Mouse (Mus musculus) adrenal gland (tissue): Measurements from ENCODE around the gene Fam102a.

Experiments
- intact Hi-C: fragments of 180-260 bp; cut with DNase I; formaldehyde crosslinking; loops from one replicate; pipeline ENCODE4 v1.15.1; 2025

Gene Fam102a

DNA sequence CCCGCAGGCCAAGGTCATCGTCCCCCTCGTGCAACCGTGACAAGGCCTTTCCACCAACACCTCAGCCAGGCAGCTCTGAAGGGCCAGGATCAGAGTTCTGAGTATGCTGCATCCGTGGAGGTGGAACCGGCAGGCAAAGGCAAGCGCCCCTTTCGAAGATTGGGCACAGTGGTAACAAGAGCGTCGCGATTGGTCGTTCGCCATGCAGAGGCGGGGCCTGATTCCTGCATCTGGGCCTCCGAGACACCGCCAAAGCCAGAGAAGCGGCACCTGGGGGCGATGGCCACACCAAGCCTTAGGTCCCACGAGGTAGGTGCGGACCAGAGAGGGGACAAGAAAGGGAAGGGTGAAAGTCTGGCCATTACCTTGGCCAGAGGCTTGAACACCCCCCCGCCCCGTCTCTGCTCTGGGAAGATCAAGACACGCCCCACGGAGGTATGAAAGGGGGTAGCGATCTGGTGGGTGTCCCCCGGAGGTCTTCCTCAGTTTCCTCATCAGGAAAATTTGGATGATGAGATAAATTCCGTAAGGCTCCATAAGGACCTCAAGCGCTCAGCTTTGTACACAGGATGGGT, 40.5 kb downstream of the Fam102a start, which contains the start of gene 9430097D07Rik:
Gene 9430097D07Rik (minus strand): TSS at position 99 of the 575 bp plus-strand sequence.
- intact Hi-C loops, result loop anchor here (5.0 kb wide), 1 partner anchor 37 kb away; no protein-coding TSS in a partner anchor

DNA sequence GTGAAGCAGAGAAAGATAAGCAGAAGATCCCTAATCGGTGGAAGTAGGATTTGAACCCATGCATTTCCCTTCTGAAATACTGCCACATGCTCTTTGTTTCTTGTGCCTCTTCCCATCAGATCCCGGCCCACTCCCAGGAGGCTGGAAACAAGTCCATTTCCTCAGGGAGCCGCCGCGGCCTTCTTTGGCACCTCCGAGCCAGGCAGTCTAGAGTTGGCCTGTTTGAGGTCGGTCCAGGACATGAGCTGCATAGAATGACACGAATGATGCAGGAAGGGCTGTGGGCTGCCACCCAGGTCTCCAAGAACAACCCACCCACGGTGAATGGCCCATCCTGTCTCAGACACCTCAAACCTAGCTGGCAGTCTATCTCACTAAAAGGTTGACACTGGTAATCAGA, 41.4 kb downstream of the Fam102a start:
- intact Hi-C loops, result loop anchor here (5.0 kb wide), 1 partner anchor 36 kb away; no protein-coding TSS in a partner anchor

DNA sequence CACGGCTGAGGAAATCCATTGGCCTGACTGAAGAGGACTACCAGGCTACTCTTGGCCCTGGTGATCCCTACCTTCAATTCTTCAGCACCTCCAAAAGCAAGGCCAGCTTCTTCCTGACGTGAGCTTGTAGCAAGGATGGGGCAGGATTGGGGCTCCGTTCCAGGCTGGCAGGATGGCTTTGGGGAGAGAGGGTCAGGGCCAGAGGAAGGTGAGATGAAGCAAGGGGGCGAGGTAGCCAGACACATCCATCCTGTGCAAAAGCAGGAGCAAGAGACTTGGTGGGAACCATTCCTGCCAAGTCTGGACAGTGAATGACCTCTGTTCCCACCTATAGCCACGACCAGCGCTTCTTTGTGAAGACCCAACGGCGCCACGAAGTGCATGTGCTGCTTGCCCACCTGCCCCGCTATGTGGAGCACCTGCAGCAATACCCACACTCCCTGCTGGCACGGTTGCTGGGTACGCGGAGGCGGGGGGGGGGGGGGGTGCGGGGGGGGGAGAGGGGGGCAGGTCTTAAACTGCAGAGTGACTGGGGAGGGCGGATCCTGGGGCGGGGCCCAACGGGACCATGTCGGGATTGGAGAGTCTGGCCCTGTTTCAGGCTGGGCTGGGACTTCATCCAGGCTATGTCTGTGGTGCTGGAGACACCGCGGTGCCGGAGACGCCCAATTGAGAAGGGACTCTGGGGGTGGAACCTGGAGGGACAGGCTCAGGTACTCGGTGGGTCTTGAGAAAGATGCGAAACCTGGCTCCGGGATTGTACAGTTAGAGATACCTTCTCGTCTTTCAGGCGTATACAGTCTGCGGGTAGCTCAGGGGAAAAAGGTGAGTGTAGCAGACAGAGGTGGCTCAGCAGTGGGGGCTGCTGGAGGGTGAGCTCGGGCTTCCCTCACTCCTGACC, 43.3 kb downstream of the Fam102a start:
- intact Hi-C loops, result loop anchor here (5.0 kb wide), 1 partner anchor 34 kb away; no protein-coding TSS in a partner anchor

DNA sequence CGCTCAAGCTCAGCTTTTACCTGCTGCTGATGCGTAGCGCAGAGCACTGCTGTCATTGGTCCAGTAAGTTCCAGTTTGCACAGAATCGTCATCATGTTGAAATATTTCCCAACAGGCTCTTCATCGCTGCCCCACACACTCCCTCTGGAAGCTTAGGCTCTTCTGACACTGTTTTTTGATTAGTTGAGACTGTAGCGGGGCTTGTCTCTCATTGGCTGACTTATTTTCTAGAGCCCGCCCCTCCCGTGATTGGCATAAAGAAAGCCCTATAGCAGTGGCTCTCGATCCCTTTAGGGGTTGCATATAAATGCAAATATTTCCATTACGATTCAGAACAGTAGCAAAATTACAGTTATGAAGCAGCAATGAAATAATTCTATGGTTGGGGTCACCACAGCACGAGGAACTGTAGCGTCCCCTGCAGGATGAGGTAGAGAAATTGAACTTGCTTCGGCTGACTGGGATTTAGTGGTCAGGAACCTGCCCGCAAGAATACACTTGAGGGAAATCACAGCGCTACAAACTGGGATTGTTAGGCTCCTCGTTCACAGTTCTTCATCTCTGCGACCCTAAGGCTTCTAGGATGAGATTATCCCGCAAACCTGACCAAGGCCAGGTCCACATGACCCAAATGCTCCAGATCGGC, 46.4 kb downstream of the Fam102a start:
- intact Hi-C loops, result loop anchor here (2.0 kb wide), 1 partner anchor 21 kb away; no protein-coding TSS in a partner anchor

DNA sequence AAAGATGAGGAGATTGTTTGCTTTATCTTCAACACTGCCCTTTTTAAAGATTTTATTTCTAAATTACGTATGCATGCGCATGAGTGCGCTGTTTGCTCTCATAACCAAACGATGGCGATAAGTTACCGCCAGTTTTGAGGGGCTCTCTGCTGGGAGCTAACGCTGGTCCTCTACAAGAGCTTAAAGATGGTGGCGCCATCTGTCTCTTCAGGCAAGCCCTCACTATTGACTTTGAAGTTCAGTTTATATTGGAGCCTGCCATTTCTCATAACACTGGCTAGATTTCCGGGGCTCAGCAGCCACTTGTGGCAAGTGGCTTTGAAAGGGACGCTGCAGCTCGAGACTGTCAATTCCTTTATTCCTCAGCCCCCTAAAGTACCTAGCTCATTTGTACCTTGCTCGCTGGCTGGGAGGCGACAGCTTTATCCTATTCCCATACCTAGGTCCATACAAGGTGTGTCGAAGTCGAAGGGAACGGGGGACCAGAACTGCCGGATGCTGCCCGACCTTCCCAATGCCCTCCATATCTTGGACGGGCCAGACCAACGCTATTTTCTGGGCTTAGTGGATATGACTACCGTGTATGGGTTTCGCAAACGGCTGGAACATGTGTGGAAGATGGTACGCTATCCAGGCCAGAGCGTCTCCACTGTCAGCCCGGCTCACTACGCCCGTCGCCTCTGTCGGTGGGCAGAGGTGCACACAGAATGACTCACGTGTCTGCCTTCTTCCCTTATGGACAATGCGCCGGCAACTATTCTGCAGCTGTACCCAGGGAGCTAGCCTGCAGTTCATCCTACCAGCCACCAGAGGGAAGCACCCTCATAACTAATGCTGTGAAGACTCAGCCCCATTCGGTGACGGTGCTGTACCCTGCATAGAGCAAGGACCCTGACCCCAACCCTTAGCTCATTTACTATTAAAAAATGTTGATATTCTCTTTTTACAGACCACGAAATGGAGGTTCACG, 48.0 kb downstream of the Fam102a start:
- intact Hi-C loops, result loop anchor here (2.0 kb wide), 1 partner anchor 20 kb away; no protein-coding TSS in a partner anchor

DNA sequence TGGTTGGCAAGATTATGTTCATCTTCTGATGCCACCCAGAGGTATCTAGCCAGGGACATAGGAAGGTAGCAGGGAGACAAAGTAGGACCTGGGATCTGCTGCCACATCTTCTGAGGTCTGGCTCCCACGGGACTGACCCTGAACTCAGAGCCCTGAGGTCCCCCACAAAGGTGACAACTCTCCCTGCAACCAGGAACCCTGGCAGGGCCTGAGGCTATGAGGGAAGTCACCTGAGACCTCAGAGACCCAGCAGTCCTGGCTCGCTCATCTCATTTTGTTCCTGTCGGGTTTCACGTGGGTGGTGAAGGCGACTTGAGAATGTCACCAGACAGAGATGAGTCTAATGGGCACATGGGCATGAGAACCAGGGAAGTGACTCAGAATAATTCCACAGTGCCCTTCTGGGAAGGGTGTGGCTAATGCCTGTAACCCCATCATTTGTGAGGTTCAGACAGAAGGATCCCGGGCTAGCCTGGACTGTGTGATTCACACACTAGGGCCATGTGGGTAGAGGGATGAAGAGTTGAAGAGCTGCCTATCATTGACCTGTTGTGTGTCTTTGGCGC, 50.1 kb downstream of the Fam102a start:
- intact Hi-C loops, result no loop called here

DNA sequence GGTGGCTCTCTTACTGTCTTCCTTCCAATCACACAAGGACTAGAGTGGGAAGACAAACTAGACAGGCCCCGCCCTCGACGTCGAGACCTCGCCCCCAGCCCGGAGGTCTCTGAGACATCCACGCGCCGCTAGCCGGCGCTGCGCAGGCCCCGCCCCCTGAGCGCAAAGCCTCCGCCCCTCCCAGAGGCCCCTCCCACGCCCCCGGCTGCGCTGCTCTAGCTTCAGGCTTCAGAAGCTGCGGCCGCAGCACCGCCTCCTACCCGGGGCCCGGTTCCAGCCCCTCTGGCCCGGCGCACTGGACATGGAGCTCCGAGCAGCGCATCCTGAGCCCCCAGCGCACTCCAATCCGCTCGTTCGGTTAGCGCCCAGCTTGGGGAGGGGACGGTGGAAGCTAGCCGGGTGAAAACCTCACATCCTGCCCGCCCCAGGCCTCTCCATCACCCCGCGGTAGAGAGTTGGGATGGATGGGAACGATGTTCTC, 51.8 kb downstream of the Fam102a start, which contains the start of gene St6galnac4:
Gene St6galnac4 (plus strand): TSS at position 225 of the 481 bp plus-strand sequence.
- intact Hi-C loops, result no loop called here

DNA sequence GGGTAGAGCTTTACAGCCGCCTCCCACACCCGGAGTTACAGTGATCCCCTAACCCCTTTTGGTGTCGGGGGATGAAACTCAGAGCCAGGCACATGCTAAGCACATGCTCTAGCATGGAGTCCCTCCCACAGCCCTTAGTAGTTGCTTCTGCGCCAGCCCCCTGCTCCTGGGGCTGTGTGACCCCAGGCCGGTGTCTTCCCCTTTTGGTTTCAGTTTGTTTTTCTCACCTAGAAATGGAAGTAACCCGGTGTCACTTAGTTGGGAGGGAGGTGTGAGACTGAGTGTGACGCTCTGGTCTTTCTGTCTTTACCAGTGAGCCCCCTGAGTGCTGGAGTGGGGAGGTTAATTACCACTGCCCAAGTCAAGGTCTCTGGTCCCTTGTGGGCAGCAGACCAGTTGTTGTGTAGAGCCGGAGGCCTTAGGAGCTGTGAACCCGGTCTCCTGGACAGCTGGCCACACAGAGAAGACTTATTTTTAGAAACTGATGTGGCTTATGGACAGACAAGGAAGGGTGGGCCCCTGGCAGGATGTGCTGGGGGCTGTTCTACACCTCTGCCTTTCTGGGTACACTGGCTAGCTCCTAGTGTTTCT, 52.7 kb downstream of the Fam102a start:
- intact Hi-C loops, result no loop called here

DNA sequence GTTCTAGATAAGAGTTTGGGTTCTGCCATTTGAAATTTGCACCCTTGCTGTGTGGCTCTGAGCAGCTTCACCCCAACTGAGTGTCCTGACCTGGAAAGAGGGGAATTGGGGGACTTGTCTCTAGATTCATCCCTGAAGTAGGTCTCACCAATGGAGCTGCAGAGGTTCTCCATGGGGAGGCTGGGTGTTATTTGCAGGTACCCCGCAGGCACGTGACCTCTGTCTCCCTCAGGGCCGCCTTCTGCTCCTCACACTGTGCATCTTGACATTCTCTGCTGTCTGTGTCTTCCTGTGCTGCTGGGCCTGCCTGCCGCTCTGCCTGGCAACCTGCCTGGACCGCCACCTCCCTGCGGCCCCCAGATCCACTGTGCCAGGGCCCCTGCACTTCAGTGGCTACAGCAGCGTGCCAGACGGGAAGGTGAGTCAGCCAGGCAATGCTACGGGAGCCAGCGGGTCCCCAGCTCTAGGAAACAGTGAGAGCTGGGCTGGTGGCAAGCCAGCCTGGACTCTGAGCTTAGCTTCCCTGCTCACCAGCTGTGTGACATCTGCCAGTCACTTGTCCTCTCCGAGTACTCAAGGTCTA, 54.2 kb downstream of the Fam102a start:
- intact Hi-C loops, result no loop called here

DNA sequence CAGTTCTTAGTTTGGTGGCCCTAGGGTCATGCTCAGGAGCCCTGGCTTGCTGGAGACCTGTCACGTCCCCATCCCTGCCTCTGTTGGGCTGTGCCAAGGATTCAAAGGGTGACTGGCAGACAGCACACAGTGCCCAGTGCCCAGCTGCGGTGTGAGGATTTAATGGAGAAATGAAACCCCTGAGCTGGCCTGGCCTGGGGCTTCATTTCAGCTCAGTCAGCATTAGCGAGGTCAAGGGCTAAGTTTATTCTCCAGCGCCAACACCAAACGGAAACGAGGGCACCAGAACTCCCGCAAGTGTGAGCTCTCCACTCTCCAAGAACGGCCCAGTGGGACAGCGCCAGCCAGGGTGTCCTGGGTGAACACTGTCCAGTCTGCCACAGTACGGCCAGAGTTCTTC, 55.1 kb downstream of the Fam102a start:
- intact Hi-C loops, result no loop called here

DNA sequence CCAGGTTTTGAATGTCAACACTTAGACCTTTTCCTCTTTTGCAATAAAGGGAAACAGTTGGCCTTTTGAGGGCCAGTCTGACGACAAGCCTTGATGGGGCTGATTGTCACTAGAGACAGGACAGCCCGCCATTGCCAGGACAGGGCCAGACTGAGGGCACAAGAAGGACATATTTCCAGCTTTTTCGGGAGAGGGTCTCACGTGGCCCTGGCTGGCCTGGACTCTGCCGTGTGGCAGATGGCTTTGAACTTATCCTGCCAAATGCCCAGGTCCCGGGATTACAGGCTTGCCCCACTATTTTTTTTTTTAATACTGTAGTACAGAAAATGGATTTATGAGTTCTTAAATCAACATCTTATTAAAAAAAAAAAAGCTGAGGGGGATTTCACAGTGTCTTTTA, 56.1 kb downstream of the Fam102a start:
- intact Hi-C loops, result no loop called here

DNA sequence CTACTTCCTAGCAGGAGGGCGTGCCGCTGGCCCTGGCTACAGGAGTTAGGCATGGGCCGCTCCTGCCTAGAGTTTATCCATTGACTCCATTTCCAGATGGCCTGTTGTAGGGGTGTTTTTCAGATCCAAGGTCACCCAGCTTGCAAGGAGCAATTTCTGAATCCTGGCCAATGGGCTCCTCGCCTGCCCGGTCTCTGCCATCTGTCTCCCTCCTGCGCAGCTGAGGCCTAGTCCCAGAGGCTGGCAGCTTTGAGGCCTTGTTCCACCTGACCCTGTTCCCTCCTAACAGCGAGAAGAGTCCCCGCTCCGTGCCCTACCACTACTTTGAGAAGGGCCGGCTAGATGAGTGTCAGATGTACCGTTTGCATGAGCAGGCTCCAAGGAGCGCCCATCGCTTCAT, 61.6 kb downstream of the Fam102a start:
- intact Hi-C loops, result no loop called here

DNA sequence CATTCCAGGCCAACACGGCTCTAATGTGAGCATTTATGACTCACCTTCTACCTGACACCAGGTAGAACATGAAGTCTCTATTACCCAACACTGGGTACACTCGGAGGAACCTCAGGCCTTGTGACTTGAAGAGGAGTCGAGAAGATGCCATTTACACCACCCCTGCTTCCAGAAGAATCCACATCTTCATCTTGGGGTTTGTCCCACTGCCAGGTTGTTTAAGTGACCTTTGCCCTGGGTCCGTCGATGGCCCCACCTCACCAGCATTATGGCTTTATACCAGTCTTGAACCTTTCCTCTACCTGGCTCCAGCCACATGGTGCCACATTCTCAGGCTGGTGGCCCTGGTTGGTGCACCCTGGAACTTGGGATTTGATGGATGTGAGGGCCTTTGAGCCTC, 62.1 kb downstream of the Fam102a start:
- intact Hi-C loops, result no loop called here

DNA sequence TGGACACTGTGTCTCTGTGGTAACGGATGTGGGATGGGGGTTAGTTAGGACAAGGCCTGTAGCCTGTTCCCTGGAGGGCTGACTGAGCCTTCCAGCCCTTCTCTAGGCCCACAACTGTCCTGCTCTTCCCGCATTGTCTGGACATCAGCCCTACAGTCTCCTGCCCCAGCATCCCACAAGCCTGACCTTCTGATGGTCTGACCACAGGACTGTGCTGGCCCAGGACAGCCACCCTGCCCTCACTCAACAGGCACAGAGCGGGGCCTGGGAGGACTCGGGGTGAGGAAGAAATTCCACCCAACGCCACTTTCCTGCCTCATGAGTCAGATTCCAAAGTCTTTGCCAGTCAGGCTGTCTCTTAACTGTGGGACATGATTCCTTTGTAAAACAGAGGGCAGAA, 62.6 kb downstream of the Fam102a start:
- intact Hi-C loops, result no loop called here

DNA sequence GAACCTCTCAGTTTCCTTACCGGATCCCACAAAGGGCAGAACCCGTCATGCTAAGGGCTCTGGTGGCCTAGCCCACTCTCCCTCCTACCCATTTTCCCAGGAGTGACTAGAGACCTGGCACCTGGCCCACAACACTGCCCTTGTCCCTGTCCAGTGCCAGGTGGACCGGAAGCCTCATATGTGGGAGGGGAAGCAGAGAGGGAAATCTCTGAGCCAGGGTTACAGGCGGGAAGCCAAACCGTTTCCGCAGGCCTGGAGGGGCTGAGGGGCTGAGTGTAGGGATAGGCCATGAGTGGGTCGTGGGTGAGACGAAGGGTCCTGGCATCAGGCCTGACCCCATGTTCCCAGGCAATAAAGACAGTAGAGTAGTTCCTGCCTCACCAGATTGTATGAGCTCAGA, 63.4 kb downstream of the Fam102a start:
- intact Hi-C loops, result no loop called here

DNA sequence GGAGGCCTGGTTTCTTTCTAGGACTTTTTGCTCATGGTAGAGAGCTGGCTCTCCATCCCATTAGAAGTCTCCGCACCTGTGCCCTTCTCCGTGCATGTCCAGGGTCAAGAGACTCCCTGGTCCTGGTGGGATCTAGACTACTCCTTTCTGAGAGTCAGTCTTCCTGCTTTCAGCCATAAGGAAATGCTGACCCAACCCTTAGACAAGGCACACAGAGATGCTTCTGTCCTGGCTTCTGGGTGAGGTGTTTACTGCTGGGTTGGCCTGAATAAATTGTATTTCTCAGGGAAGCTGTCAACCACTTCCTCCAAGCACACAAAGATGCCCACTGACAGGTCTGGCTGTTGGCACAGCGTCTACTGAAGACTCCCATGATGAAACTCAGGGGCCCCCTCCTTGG, 64.3 kb downstream of the Fam102a start, which contains the start of gene St6galnac6:
Gene St6galnac6 (plus strand): TSS at position 301 of the 400 bp plus-strand sequence.
- intact Hi-C loops, result no loop called here

DNA sequence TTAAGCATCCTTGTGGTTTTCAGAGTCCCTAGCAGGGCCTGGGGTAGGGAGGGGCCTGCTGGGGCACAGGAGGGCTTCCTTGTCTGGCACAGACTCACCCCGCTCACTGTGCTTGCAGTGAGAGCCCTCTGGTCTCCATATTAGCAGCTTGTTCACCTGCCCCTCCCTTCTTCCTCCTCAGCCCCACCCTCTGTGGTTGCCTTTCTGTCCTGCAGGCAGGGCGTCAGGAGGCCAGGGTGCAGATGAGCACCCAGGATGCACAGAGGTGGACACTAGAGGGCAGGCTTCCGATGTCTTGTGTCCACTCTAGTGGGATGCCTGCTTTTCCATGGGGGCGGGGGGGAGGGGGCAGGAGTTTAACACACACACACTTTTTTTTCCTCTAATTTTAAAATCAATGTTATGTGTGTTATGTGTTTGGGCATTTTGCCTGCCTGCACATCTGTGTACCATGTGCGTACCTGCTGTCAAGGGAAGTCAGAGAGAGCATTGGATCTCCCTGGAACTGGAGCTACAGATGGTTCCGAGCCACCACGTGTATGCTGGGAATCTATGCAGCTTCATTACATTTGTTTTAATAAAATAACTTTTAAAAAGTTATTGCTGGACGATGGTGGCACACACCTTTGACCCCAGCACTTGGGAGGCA, 66.4 kb downstream of the Fam102a start:
- intact Hi-C loops, result loop anchor here (2.0 kb wide), 1 partner anchor 19 kb away; no protein-coding TSS in a partner anchor

DNA sequence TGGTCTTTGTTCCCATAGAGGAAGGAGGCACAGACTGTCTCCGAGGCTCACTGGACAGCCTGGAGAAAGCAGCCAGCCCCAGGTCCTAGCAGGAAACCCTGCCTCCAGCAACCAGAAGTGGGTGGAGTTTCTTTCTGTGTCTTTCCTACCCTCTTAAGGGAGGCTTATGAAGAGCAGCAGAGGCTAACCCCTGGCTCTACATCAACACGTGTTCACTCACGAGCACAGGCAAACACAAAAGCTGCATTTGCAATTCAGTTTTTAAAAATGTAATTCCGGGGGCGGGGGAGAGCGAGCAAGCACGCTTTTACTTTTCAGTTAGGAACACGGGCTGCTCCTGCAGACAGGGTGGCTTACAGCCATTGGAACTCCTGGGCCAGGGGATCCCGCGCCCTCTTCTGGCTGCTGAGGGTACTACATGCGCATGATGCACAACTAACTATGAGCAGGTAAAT, 67.5 kb downstream of the Fam102a start:
- intact Hi-C loops, result loop anchor here (2.0 kb wide), 1 partner anchor 20 kb away; no protein-coding TSS in a partner anchor
